Mouse (Mus musculus) E14TG2a.4 (cell line): ENCODE measurements around the gene Pip4k2b.

Source experiments
- H3K27me3 ChIP-seq: 2 replicates; pipeline ENCODE4 v1.6.1; 2014; ENCODE audit warnings: low read length, control low read depth; ENCODE audit not compliant: insufficient read depth
- H3K36me3 ChIP-seq: 2 replicates; pipeline ENCODE4 v1.6.1; 2014; ENCODE audit warnings: low read length, control low read depth; ENCODE audit not compliant: insufficient read depth
- H3K4me1 ChIP-seq: replicated peaks from 2 replicates; pipeline ENCODE4 v1.6.1; 2014; ENCODE audit warnings: low read depth, low read length, control low read depth
- H3K4me3 ChIP-seq: replicated peaks from 2 replicates; pipeline ENCODE4 v1.5.1; 2014; ENCODE audit warnings: mild to moderate bottlenecking, low read length
- H3K9me3 ChIP-seq: 2 replicates; pipeline ENCODE4 v1.6.1; 2014; ENCODE audit warnings: low read length, control low read depth
- CTCF ChIP-seq: conservative IDR thresholded peaks from 2 replicates; pipeline ENCODE4 v1.5.1; 2014; ENCODE audit warnings: low read length
- NANOG ChIP-seq: IDR thresholded peaks from 2 replicates; pipeline ENCODE4 v1.6.1; 2014; ENCODE audit warnings: borderline replicate concordance, low read length, mixed read lengths
- POU5F1 ChIP-seq: IDR thresholded peaks from 2 replicates; pipeline ENCODE4 v1.6.1; 2014; ENCODE audit warnings: low read length, borderline replicate concordance

The Pip4k2b gene

GRCm38 (mm10) chr11:97728730-97729129, 15.8 kb downstream of the Pip4k2b start:
- Histone ChIP-seq H3K9me3 (peaks cover 4% of the 10 kb centered on the region; the same call in 1 of the 2 replicates), H3K4me3 (no peak overlapping the region), H3K4me1 (peaks cover 24% of the 10 kb centered on the region), H3K27me3 (no peaks in the 10 kb centered on the region), H3K36me3 (peaks cover 90% of the 10 kb centered on the region)
- TF ChIP-seq NANOG (no peak), POU5F1 (no peak), CTCF (no peak)

- peaks cover 20% of the 10 kb centered on the region for H3K4me1 ChIP-seq
- no peak overlapping the region for H3K4me3 ChIP-seq
- peaks cover 4% of the 10 kb centered on the region; the same call in 1 of the 2 replicates for H3K9me3 ChIP-seq
- TF ChIP-seq POU5F1 (no peak), NANOG (no peak), CTCF (no peak)
- no peaks in the 10 kb centered on the region for H3K27me3 ChIP-seq
- peaks cover 94% of the 10 kb centered on the region for H3K36me3 ChIP-seq
Measured at GRCm38 (mm10) chr11:97728311-97728710, 16.2 kb downstream of the Pip4k2b start.

- TF ChIP-seq POU5F1 (no peak), CTCF (no peak), NANOG (no peak)
- peaks cover 25% of the 10 kb centered on the region for H3K4me1 ChIP-seq
- no peaks in the 10 kb centered on the region for H3K27me3 ChIP-seq
- H3K36me3 ChIP-seq = peaks cover 99% of the 10 kb centered on the region
- H3K4me3 ChIP-seq = no peak overlapping the region
- H3K9me3 ChIP-seq = no peaks in the 10 kb centered on the region
Measured at GRCm38 (mm10) chr11:97723709-97724108, 20.8 kb downstream of the Pip4k2b start.

- Histone ChIP-seq H3K4me3 (no peak overlapping the region), H3K36me3 (peaks cover 99% of the 10 kb centered on the region), H3K9me3 (no peaks in the 10 kb centered on the region), H3K27me3 (no peaks in the 10 kb centered on the region), H3K4me1 (peaks cover 37% of the 10 kb centered on the region)
- no peak for TF ChIP-seq NANOG
- TF ChIP-seq POU5F1 = no peak
- no peak for TF ChIP-seq CTCF
Measured at GRCm38 (mm10) chr11:97721338-97721737, 23.2 kb downstream of the Pip4k2b start.

- H3K4me1 ChIP-seq = peaks cover 40% of the 10 kb centered on the region
- peaks cover 93% of the 10 kb centered on the region for H3K36me3 ChIP-seq
- H3K4me3 ChIP-seq = no peak overlapping the region
- no peaks in the 10 kb centered on the region for H3K27me3 ChIP-seq
- H3K9me3 ChIP-seq = no peaks in the 10 kb centered on the region
- TF ChIP-seq CTCF (no peak), POU5F1 (no peak), NANOG (no peak)
Measured at GRCm38 (mm10) chr11:97719041-97719440, 25.5 kb downstream of the Pip4k2b start.

GRCm38 (mm10) chr11:97718281-97718860, 26.1 kb downstream of the Pip4k2b start:
- TF ChIP-seq NANOG = no peak
- TF ChIP-seq CTCF = no peak
- no peak for TF ChIP-seq POU5F1
- Histone ChIP-seq H3K4me3 (no peak overlapping the region), H3K4me1 (peaks cover 47% of the 10 kb centered on the region), H3K9me3 (no peaks in the 10 kb centered on the region), H3K27me3 (no peaks in the 10 kb centered on the region), H3K36me3 (peaks cover 93% of the 10 kb centered on the region)

- no peaks in the 10 kb centered on the region for H3K27me3 ChIP-seq
- no peaks in the 10 kb centered on the region for H3K9me3 ChIP-seq
- peaks cover 52% of the 10 kb centered on the region for H3K4me1 ChIP-seq
- TF ChIP-seq NANOG (no peak), POU5F1 (no peak), CTCF (no peak)
- H3K4me3 ChIP-seq = no peak overlapping the region
- peaks cover 95% of the 10 kb centered on the region for H3K36me3 ChIP-seq
Measured at GRCm38 (mm10) chr11:97717369-97718280, 26.9 kb downstream of the Pip4k2b start.

GRCm38 (mm10) chr11:97716021-97716420, 28.5 kb downstream of the Pip4k2b start:
- peaks cover 95% of the 10 kb centered on the region for H3K36me3 ChIP-seq
- TF ChIP-seq NANOG (no peak), CTCF (no peak)

More at GRCm38 (mm10) chr11:97716021-97716420, 28.5 kb downstream of the Pip4k2b start:
- no peak overlapping the region for H3K4me3 ChIP-seq
- no peaks in the 10 kb centered on the region for H3K9me3 ChIP-seq
- H3K4me1 ChIP-seq = peaks cover 68% of the 10 kb centered on the region
- H3K27me3 ChIP-seq = no peaks in the 10 kb centered on the region
